Mouse (Mus musculus) G1E (cell line): ENCODE measurements around the gene H2afy.

ENCODE experiments used
- CTCF ChIP-seq: IDR thresholded peaks from 2 replicates; pipeline ENCODE4 v1.5.1; 2012; ENCODE audit warnings: low read depth, low read length, inconsistent platforms, mixed read lengths
- GATA1 ChIP-seq: IDR thresholded peaks from 2 replicates; pipeline ENCODE4 v1.6.1; 2012; ENCODE audit warnings: borderline replicate concordance, low read length, inconsistent platforms, mixed read lengths
- GATA2 ChIP-seq: IDR thresholded peaks from 2 replicates; pipeline ENCODE4 v1.6.1; 2012; ENCODE audit warnings: low read depth, low read length, inconsistent platforms, borderline replicate concordance
- POLR2AphosphoS5 ChIP-seq: IDR thresholded peaks from 2 replicates; pipeline ENCODE4 v1.6.1; 2012; ENCODE audit warnings: low read depth, low read length, inconsistent platforms; ENCODE audit not compliant: insufficient replicate concordance
- TAL1 ChIP-seq: conservative IDR thresholded peaks from 2 replicates; pipeline ENCODE4 v1.6.1; 2012; ENCODE audit warnings: low read depth, low read length, inconsistent platforms, mixed read lengths

GRCm38 (mm10) chr13:56066904-56067303 is 69.3 kb downstream of the H2afy start:
- TF ChIP-seq CTCF (no peak), GATA1 (no peak), POLR2AphosphoS5 (no peak), GATA2 (no peak), TAL1 (no peak)
